Mouse (Mus musculus) lung, adult 2 months (tissue): ENCODE results near the gene Manba.

Experiments
- CTCF ChIP-seq: fragments of 200-500 bp; IDR thresholded peaks from 2 replicates; pipeline ENCODE4 v1.5.1; 2011; ENCODE audit warnings: mild to moderate bottlenecking, low read length, control low read depth; ENCODE audit not compliant: insufficient read depth
- POLR2A ChIP-seq: fragments of 200-500 bp; IDR thresholded peaks from 2 replicates; pipeline ENCODE4 v1.6.1; 2011; ENCODE audit warnings: low read depth, mild to moderate bottlenecking, control low read depth, low read length, borderline replicate concordance; ENCODE audit errors: extremely low read depth

GRCm38 (mm10) chr3:135556851-135557662 is 71.6 kb downstream of the Manba start:
- no peak for TF ChIP-seq CTCF
- TF ChIP-seq POLR2A = no peak
